Mouse (Mus musculus) thymus, postnatal 25 days (tissue): ENCODE data around the gene Arv1.

Experiments used
- DNase-seq: peaks from one replicate; pipeline ENCODE4 v3.0.0; 2022

The Arv1 gene

GRCm38 (mm10) chr8:124721862-124722515, at the start of gene Arv1, which contains the start of gene Ttc13:
Arv1 (plus strand) TSS chr8:124722139.
Ttc13 (minus strand) TSS chr8:124721983.
- peak; percentile 95 for DNase-seq

- no peak for DNase-seq
Observed at GRCm38 (mm10) chr8:124672345-124672744, 49.6 kb upstream of the Arv1 start.

DNA sequence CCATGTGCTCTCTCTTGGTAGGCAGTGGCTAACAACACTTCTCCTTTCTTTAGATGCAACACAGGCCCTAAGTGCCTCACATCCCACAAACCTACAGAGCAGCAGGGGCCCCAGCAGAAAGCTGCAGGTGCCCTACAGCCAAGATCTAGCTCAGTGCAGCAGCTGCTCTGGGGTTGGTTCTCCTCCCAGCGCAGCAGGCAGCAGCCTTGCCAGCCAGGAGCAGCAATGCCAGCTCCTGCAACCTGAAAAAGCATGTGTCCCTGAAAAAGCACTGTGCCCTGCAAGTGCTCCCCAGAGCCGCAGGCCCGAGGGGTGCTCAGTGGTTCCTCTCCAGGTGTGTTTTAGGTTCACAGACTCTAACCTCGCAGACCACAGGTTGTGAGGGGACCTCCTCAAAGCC, 45.3 kb upstream of the Arv1 start:
- no peak for DNase-seq

DNA sequence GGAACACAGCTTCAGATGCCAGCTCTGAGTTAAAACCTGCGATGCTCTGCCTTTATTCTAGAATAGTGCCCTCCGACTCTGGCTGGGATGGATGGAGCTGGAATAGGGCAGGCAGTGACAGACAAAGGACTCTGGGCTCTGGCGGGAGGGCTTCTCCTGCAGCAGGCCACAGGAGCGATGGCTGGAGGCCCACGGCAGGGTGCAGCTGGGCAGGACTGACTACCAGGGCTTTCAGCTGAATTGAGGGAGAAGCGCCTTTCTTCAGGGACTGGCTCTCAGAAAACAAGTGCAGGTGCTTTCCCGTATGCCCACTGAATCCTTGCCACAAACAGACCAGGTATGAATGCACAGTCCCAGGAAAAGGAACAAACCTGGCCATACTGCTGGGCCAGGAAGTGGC, 44.9 kb upstream of the Arv1 start:
- peak; percentile 8 for DNase-seq

DNA sequence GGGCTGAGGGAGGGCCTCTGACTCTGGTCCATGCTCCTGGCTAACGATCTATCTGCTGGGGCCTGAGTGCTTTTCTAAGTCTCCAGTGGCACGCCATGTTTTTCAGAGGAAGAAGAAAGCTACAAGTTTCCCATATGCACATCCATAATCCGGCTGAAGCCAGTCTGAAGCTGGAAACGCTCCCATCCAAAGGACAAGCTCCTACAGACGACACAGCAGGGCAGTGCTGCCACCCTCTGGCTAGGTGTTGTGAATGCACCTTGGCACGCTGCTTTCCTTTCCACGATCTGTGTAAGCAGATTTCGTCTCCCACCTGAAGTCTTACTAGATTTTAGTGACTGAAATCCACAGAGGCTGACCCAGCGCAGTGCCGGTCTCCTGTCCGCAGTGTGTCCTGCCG, 44.5 kb upstream of the Arv1 start:
- peak; percentile 58 for DNase-seq

- no peak for DNase-seq
Observed at GRCm38 (mm10) chr8:124678246-124678645, 43.7 kb upstream of the Arv1 start.

DNA sequence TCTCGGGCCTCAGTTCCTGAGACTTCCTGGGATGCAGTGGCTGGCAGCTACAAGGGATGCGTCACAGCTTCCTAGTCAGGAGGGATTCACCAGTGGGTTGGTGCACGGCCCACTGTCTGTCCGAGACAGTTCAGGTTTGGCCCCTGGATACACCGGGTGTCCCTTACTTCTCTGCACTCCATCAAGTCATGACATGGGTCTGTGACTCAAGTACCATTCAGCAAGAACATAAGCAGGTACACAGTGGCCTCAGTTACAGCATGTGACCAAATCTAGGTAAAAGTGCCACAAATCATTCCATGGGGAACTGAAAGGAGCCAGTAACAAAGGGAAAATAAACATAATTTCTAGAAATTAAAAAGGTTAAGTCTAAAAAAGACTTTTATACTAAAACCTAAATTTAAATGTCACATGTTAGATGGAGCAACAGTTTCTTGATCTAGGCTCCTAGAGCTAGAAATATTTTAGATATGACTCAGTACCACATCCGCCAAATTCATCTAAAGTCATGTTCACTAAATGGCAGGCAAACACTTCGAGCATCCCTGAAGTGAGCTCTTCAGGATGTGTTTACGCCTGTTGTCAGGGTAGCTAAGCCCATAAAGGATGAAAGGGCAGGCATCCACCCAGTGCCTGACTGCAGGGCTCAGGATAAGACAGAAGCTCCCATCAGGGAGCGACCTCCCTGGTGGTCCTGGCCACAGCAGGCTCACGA, 40.7 kb upstream of the Arv1 start:
- DNase-seq: no peak

DNA sequence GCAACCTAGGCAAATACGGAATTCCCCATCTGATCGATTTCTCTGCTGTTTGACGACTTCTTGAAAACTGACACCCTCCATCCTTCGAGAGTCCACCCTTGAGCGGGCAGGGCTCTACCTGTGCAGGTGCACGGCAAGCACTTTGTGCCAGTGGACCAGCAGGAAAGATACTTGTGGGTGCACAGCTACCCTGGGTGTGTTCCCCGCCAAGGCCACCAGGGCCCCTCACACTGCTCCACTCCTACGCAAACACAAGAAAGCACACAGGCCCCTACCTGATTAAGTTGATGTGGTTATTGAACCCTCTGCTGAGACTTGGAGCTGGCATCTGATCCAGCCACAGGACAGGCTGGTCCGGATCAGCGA, 40.2 kb upstream of the Arv1 start:
- DNase-seq: no peak

GRCm38 (mm10) chr8:124682218-124682617, 39.7 kb upstream of the Arv1 start:
- no peak for DNase-seq

DNA sequence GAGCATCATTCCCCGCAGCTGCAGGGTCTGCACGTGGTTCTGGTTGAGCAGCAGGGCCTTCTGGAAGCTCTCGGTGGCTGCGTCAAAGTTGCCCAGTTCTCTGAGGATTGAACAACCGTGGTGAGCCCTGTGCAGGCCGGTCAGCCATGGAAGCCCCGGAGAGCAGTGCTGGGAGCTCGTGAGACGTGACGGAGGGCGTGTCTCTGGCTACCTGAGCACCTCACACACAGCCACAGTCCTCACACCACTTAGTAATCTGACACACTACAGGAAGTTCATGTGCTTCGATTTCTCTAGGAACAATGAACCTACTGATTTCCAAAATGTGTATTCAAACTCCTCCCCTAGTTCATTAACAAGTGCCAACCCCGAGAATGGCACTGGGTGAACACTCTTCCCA, 33.0 kb upstream of the Arv1 start:
- DNase-seq: no peak

GRCm38 (mm10) chr8:124691706-124692105, 30.2 kb upstream of the Arv1 start:
- no peak for DNase-seq

- DNase-seq: no peak
Observed at GRCm38 (mm10) chr8:124695424-124696100, 26.4 kb upstream of the Arv1 start.

DNA sequence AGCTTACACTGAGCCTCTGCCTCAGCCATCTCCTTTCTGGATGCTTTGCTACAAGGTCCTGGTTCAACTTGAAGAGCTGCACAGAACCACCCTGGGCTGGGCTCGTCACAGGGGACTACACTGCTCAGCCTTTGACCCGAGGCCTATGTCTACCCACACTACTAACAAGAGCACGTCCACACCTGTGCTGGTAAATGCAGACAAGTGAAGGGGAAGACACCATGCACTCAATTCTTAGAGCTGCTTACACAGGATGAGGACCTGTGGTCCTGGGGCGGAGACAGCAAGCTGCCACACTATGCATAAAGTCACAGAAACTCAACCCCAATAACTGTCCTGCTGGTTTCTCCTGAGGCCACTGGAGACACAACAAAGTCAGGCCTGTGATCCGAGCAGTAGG, 21.7 kb upstream of the Arv1 start:
- DNase-seq: no peak

DNA sequence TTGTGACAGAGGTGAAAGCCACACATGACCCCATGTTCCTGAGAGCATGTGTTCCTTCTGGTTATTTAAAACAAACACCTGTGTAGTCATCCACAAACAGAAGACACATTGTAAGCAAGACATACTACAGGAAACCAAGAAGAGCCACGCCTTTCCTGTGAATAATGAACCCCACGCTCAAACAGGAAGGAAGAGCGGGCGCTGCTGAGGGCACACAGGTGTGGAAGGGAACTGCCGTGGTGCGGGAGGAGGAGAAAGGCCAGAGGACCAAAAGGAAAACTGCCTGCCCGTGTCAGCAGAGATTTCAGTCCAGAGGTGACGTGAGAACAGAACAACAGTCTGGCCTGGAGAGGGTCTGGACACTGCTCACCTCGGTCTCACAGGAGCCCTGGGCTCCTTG, 20.9 kb upstream of the Arv1 start:
- DNase-seq: peak; percentile 80

GRCm38 (mm10) chr8:124702183-124702582, 19.8 kb upstream of the Arv1 start:
- no peak for DNase-seq

DNA sequence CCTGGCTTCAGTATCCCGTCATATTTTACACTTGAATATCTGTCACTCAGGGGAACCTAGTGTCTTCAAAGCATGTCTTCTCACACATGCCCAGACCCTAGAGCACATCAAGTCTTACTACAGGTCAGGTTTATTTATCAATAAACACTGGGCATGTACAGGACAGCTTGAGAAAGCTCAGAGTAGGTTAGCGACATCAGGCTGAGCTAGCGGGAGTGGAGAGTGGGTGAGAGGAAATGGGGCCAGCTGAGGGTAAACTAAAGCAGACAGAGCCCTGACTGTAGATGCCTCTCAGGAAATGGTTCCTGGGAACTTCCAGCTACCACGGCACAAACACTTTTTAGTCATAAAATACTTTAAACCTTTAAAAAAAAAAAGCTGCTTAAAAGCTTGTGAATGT, 18.4 kb upstream of the Arv1 start:
- peak; percentile 68 for DNase-seq

GRCm38 (mm10) chr8:124704376-124704775, 17.6 kb upstream of the Arv1 start:
- no peak for DNase-seq

DNA sequence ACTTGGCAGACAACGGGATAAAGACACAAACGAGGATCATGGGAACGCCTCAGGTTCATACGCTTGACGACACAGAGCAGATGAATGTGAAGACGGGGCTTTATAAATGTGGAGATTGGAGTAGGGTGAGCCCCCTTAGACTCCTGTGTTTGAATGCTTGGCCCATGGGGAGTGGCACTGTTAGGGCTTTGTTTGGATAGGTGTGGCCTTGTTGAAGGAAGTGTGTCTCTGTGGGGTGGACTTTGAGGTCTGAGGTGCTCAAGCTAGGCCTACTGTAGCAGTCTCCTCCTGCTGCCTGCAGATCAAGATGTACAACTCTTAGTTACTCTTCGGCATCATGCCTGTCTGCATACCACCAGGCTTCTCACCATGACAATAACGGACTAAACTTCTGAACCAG, 16.1 kb upstream of the Arv1 start:
- no peak for DNase-seq

DNA sequence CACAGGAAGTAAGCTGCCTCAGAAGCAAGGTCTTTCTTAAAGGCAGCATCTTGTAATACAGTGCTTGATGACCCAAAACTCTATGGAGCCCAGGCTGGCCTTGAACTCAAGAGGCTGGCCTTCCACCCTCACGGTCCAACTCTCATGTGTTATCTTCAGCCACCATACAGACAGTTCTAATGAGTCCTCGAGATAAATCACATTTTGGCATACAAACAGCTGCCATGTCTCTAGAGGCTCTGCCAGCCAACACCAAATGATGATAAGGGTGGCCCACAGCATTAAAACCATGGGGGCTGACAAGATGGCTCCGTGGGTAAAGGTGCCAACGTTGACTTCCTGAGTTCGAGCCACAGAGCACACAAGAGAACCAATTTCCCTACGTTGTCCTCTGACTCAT, 8.7 kb upstream of the Arv1 start:
- no peak for DNase-seq

GRCm38 (mm10) chr8:124715736-124716135, 6.2 kb upstream of the Arv1 start:
- no peak for DNase-seq

DNA sequence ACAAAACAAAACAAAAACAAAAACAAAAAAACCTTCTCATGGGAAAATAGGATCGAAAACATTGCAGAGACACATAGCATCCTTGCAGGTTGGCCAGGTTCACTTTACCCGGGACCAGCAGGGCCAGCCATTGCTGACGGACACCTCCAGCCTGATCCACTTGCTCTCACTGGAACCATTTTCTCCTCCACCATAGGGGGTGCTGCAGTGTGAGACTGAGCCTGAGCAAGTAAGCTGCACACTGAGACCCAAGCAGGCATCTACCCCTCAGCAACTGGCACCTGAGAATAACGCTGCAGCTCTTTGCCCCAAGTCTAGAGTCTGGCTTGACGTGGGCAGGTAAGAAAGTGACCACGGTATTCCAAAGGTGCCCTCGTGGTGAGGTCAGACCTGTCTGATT, 1.8 kb upstream of the Arv1 start:
- peak; percentile 27 for DNase-seq

GRCm38 (mm10) chr8:124720938-124721861, 739 bp upstream of the Arv1 start:
- no peak for DNase-seq

- no peak for DNase-seq
Observed at GRCm38 (mm10) chr8:124724301-124724700, 2.4 kb downstream of the Arv1 start.
